Mouse (Mus musculus) limb, embryonic 12.5 days (tissue): Measurements from ENCODE around the gene Inhbb. TPM values are rescaled to one million over a fixed set of nuclear protein-coding genes. Genes with fewer than 3 reads are reported as not detected.
A peak's percentile ranks its signal among the peaks of the same experiment; 100 is the strongest.

Experiments
- ATAC-seq: fragments of 200-750 bp; cut with Nextera tagmentation; 2 replicates; pipeline ENCODE4 v1.8.0; 2017; ENCODE audit warnings: low read depth, moderate TSS enrichment; ENCODE audit not compliant: insufficient number of reproducible peaks, insufficient read depth, low FRiP score, low TSS enrichment
- H3K27ac ChIP-seq: fragments of 300-500 bp; sonication (generic); 2 replicates; pipeline ENCODE4 v1.5.1; 2016; ENCODE audit warnings: mild to moderate bottlenecking, moderate library complexity
- H3K27me3 ChIP-seq: fragments of 300-500 bp; sonication (generic); 2 replicates; pipeline ENCODE4 v1.6.1; 2016; ENCODE audit warnings: mild to moderate bottlenecking, moderate library complexity
- H3K36me3 ChIP-seq: fragments of 300-500 bp; sonication (generic); 2 replicates; pipeline ENCODE4 v1.6.1; 2016; ENCODE audit warnings: mild to moderate bottlenecking, moderate library complexity
- H3K4me1 ChIP-seq: fragments of 300-500 bp; sonication (generic); replicated peaks from 2 replicates; pipeline ENCODE4 v1.6.1; 2016
- H3K4me2 ChIP-seq: fragments of 300-500 bp; sonication (generic); 2 replicates; pipeline ENCODE4 v1.6.1; 2016; ENCODE audit warnings: mild to moderate bottlenecking, moderate library complexity
- H3K4me3 ChIP-seq: fragments of 300-500 bp; sonication (generic); replicated peaks from 2 replicates; pipeline ENCODE4 v1.5.1; 2016; ENCODE audit warnings: mild to moderate bottlenecking
- H3K9ac ChIP-seq: fragments of 300-500 bp; sonication (generic); replicated peaks from 2 replicates; pipeline ENCODE4 v1.6.1; 2016; ENCODE audit warnings: mild to moderate bottlenecking, moderate library complexity
- H3K9me3 ChIP-seq: fragments of 300-500 bp; sonication (generic); 2 replicates; pipeline ENCODE4 v1.6.1; 2016; ENCODE audit warnings: mild to moderate bottlenecking, moderate library complexity
- WGBS: fragments of 180-500 bp; shearing (Covaris S2); methylation state at CpG from one replicate; pipeline ENCODE4 v1.1.7; 2016; 5-methylcytosine and 5-hydroxymethylcytosine counted together
- polyA plus RNA-seq: library from polyadenylated mRNA; unstranded; fragments of >200 nt; fragmentation: Nextera tagmentation; extraction: Ambion mirVana; gene quantifications from 2 replicates; pipeline ENCODE4 v1.2.1, GENCODE M21; 2016

Inhbb gene
- polyA plus RNA-seq, 1 experiment from 2014 or later = 0.41 TPM

DNA sequence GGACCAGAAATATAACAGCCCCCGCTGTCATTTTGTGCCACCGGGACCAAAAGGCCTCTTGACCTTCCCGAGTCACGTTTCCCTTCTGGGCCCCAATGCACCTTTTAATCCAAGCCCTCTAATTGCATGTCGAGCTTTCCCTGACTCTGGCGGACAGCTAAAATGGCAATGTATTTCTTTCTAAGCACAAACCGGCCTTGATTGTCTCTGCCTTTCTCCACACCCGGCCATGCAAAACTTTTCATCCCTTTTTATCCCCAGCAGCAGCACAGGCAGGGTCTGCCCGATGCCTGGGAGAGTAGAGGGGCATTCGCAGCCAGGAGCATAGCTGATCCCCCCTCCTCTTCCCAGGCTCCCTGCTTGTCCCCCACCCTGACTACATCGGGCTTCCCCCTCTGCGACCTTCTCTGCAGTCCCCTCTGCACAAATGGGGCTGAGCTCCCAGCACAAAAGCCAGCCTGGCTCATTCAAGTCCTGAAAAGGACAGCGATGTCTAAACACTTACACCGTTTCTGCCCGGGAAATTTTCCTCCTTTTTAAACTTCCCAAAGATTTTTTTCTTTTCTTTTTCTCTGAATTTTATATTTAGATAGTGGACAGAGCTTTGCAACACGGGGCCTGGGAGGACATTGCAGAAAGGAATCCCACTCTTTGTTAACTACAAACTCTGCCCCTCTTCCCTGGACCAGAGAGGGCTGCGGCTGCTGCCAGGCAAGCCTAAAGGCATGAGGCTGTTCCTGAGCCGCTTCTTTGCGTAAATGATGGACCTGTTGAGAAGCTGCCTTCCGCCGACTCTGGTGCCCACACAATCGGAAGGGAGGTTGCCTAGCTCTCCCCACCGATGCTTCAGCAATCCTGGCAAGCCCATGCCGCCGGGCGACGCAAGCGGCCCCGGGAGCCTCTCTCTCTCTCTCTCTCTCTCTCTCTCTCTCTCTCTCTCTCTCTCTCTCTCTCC is 2.6 kb downstream of the Inhbb start:
- WGBS = 4% methylated on average over 29 of the region's 29 CpGs
- Histone ChIP-seq H3K4me2 (peak overlapping the region; percentile 99), H3K27ac (no peak overlapping the region), H3K9me3 (peaks cover 3% of the 10 kb centered on the region; the same call in 1 of the 2 replicates), H3K27me3 (peaks cover 86% of the 10 kb centered on the region), H3K9ac (no peak overlapping the region), H3K4me1 (peaks cover 49% of the 10 kb centered on the region), H3K4me3 (no peak overlapping the region), H3K36me3 (no peaks in the 10 kb centered on the region)
- ATAC-seq = no peak

DNA sequence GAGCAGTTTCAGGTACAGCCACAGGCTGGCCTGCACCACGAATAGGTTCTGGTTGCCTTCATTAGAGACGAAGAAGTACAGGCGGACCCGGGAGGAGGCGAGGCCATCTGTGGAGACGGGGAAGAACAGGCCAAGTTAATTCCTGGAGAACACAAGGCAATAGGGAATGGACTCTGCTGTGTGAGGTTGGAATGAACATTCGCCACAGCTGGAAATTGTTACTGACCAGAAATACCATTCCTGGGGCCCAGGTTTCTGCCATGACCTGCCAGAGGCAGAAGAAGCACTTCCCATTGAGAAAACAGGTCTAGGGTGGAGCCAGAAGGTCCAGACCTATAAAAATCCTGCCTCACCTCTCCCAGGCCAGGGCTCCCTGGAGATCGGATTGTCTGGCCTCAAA is 4.1 kb downstream of the Inhbb start:
- no peak; the same call in 1 of the 2 replicates for ATAC-seq
- no peaks in the 10 kb centered on the region for H3K36me3 ChIP-seq
- peak overlapping the region; percentile 2 for H3K4me2 ChIP-seq
- no peak overlapping the region for H3K4me3 ChIP-seq
- H3K9me3 ChIP-seq = no peaks in the 10 kb centered on the region
- H3K9ac ChIP-seq = no peak overlapping the region
- H3K27me3 ChIP-seq = peaks cover 71% of the 10 kb centered on the region
- peaks cover 49% of the 10 kb centered on the region for H3K4me1 ChIP-seq
- H3K27ac ChIP-seq = no peak overlapping the region
- 13% methylated on average over 8 of the region's 8 CpGs for WGBS

DNA sequence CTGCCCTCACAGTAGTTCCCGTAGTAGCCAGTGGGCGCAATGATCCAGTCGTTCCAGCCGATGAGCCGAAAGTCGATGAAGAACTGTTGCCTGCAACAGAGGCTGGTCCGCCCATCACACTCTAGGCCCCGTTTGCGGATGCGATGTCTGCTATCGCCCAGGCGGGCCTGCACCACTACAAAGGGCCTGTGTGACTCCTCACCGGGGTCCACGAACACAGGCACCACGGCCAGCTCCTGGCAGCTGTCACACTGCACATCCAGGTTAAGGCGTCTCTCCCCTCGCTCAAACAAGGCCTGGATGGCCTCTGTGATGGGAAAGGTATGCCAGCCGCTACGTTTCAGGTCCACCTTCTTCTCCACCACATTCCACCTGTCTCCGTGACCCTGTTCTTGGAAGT is 4.5 kb downstream of the Inhbb start:
- Histone ChIP-seq H3K36me3 (no peaks in the 10 kb centered on the region), H3K4me3 (no peak overlapping the region), H3K4me1 (peaks cover 46% of the 10 kb centered on the region), H3K9me3 (no peaks in the 10 kb centered on the region), H3K4me2 (peak overlapping the region; percentile 2), H3K27ac (no peak overlapping the region), H3K27me3 (peaks cover 67% of the 10 kb centered on the region), H3K9ac (no peak overlapping the region)
- 73% methylated on average over 20 of the region's 20 CpGs for WGBS
- ATAC-seq = no peak

DNA sequence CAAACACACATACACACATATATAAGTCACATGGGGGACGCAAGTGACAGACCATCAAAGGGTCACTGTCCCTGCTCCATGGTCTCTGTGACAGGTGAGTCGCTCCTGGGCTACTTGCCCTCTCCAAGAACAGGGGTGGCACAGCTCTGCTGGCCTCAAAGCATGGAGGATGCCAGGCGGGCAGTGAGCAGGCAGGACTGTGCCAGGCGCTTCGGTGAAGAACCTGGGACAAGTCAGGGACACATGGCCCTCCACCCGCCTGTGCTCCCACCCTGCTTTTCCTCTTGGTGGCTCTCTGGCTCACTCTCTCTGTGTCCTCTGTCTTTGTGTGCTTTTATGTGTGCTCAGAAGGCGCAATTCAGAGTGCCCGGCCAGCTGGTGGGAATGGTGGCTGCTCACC is 5.4 kb downstream of the Inhbb start:
- H3K36me3 ChIP-seq = no peaks in the 10 kb centered on the region
- peaks cover 58% of the 10 kb centered on the region for H3K27me3 ChIP-seq
- WGBS = 71% methylated on average over 8 of the region's 8 CpGs

DNA sequence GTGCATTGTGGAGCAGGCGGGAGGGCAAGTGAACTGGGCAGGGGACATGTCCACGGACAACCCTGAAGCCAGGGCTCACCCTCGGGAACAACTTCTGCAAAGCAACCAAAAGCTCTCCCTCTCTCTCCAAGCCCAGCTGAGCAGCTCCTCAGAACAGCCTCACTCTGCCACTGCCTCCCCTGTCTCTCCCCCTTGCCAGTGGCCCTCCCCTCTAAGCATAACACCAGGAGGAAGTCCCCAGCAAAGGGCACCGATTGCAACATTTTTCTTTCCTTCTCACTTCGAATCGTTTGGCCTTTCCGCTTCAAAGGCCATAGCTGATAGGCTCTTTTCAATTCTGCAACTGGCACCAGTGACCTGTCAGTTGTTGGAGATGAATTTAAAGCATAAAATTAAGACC is 5.9 kb downstream of the Inhbb start:
- H3K27ac ChIP-seq = no peak overlapping the region
- peaks cover 34% of the 10 kb centered on the region for H3K4me1 ChIP-seq
- peaks cover 53% of the 10 kb centered on the region for H3K27me3 ChIP-seq
- WGBS = 74% methylated on average over 7 of the region's 7 CpGs
- H3K36me3 ChIP-seq = no peaks in the 10 kb centered on the region
- H3K4me3 ChIP-seq = no peak overlapping the region
- ATAC-seq = no peak
- no peak overlapping the region for H3K4me2 ChIP-seq
- H3K9me3 ChIP-seq = no peaks in the 10 kb centered on the region
- H3K9ac ChIP-seq = no peak overlapping the region

More for the DNA sequence above, 5.4 kb downstream of the Inhbb start:
- Histone ChIP-seq H3K4me1 (peaks cover 39% of the 10 kb centered on the region), H3K27ac (no peak overlapping the region), H3K9ac (no peak overlapping the region), H3K4me2 (no peak overlapping the region), H3K9me3 (no peaks in the 10 kb centered on the region), H3K4me3 (no peak overlapping the region)
- no peak for ATAC-seq

DNA sequence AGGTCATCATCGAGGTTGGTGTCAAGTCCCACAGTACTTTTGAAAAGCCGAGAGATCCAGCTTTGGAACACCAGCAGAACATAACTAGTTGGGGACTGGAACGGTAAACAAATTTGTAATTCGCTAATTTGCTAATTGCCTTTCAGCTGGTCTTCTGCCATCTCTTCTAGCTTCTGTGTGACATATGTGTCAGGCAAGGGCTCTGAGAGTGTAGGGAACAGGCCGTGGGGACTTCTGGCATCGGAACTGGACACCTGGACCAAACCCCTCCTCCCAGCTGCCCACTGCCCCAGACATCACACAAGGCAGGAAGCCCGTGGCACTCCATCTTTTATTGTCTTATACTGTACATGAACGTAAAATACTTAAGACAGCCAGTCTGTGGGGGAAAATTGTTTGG is 6.9 kb downstream of the Inhbb start:
- H3K4me1 ChIP-seq = peaks cover 25% of the 10 kb centered on the region
- no peak overlapping the region for H3K9ac ChIP-seq
- no peaks in the 10 kb centered on the region for H3K36me3 ChIP-seq
- H3K4me2 ChIP-seq = no peak overlapping the region
- no peak for ATAC-seq
- H3K9me3 ChIP-seq = no peaks in the 10 kb centered on the region
- H3K27ac ChIP-seq = no peak overlapping the region
- no peak overlapping the region for H3K4me3 ChIP-seq
- peaks cover 43% of the 10 kb centered on the region for H3K27me3 ChIP-seq
- 76% methylated on average over 8 of the region's 8 CpGs for WGBS

DNA sequence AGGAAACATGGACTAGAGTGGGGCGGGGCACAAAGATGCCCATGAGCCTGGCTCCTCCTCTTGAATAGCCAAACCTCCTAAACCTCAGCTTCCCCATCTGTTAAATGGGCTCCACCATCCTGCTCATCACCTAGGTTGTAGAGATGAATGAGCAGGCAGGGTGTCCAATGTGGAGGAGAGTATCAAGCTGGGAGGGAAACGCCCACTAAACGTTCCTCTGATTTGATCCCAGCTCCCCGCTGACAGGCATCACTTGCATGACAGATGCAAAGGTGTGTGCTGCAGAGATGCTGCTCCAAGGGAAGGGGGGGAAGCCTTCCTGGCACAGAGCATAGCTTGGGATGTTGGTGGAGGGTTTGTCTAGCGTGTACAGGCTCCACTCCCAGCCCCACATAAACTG is 11.4 kb downstream of the Inhbb start:
- no peak for ATAC-seq
- Histone ChIP-seq H3K27ac (no peak overlapping the region), H3K9ac (no peak overlapping the region), H3K27me3 (no peaks in the 10 kb centered on the region; the same call in 1 of the 2 replicates), H3K36me3 (no peaks in the 10 kb centered on the region), H3K4me1 (peaks cover 4% of the 10 kb centered on the region; the same call in 1 of the 2 replicates), H3K4me2 (no peak overlapping the region), H3K4me3 (no peak overlapping the region), H3K9me3 (no peaks in the 10 kb centered on the region)
- WGBS = 82% methylated on average over 5 of the region's 5 CpGs

DNA sequence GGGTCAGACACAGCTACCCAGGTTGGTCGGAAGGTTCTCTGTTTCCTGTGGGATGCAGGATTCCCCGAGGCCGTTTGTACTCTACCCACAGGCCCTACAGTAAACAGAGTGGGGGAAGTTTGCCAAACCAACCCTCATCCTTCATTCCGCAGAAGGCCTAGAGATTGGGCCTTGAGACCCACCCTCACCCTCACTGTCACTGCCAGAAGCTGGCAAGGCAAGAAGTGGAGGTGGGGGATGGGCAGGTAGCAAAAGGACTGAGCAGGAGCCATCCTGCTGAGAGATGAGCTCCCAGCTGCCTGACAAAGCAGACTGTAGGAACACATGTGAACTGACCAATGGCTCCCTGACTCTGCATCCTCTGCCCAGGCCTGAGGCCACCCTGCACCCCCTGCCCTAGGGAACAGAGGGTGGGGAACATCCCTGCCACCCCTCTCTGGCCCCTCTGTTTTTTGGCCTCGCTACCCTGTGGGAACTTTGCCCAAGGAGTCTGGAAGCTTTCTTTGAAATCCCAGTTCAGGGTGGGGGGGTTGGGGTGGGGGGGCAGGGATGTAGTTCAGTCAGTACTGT is 12.4 kb downstream of the Inhbb start:
- H3K27ac ChIP-seq = no peak overlapping the region
- WGBS = 66% methylated on average over 5 of the region's 5 CpGs

DNA sequence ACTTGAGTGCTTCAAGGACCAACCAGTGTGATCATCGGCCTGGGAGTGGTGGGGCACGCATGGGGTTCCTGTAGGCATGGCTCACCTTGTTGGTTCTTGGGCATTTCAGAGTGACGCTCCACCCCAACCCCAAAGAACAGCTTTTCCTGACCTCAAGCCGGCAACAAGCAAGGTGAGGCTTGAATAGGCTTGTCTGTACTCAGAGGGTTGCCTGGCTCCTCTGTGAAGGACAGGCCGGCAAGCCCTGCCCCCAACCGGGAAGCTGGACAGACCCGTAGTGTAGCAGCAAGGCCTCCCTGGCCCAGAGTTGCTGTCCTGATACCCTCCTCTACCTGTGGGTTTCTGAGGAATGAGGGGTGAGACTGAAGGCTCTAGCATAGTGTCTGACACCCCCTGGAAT is 12.9 kb downstream of the Inhbb start:
- Histone ChIP-seq H3K27me3 (no peaks in the 10 kb centered on the region; the same call in 1 of the 2 replicates), H3K9ac (no peak overlapping the region), H3K9me3 (no peaks in the 10 kb centered on the region), H3K36me3 (no peaks in the 10 kb centered on the region), H3K27ac (no peak overlapping the region), H3K4me1 (peaks cover 4% of the 10 kb centered on the region; the same call in 1 of the 2 replicates), H3K4me2 (no peak overlapping the region), H3K4me3 (no peak overlapping the region)
- WGBS = 80% methylated on average over 7 of the region's 7 CpGs
- no peak for ATAC-seq

More for the DNA sequence above, 12.4 kb downstream of the Inhbb start:
- ATAC-seq = no peak
- H3K9me3 ChIP-seq = no peaks in the 10 kb centered on the region
- no peak overlapping the region for H3K9ac ChIP-seq
- H3K36me3 ChIP-seq = no peaks in the 10 kb centered on the region
- H3K27me3 ChIP-seq = no peaks in the 10 kb centered on the region; the same call in 1 of the 2 replicates
- H3K4me2 ChIP-seq = no peak overlapping the region
- no peak overlapping the region for H3K4me3 ChIP-seq
- peaks cover 4% of the 10 kb centered on the region; the same call in 1 of the 2 replicates for H3K4me1 ChIP-seq

DNA sequence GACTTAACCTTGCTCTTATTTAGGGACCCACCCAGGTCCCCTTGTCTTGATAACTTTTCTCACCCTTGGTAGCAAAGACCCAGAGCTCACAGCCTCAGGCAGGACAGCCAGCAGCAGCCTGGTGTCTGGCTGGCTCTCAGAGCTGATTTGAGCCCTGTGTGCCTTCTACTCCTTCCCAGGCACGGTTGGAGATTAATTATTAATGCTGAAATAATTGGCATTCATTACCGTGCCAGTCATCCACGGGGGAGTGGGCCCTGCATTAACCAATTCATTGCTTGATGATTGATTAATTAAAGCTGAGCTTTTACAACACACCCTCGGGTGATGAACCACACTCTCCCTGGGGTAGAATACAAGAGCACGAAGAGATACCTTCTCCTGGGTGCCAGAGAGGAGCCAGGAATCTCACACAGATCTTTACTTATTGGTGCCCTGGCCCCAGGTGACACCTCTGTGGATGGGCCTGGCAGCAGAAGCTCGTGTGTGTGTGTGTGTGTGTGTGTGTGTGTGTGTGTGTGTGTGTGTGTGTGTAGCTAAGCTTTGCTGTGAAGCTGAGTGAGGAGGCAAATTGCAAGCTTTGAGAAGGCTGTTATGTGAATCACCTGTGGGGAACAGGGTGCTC is 14.2 kb downstream of the Inhbb start:
- Histone ChIP-seq H3K36me3 (no peaks in the 10 kb centered on the region), H3K9ac (no peak overlapping the region), H3K27ac (no peak overlapping the region), H3K27me3 (no peaks in the 10 kb centered on the region; the same call in 1 of the 2 replicates), H3K9me3 (no peaks in the 10 kb centered on the region), H3K4me2 (no peak overlapping the region), H3K4me3 (no peak overlapping the region), H3K4me1 (peaks cover 4% of the 10 kb centered on the region; the same call in 1 of the 2 replicates)
- 25% methylated on average over 6 of the region's 6 CpGs for WGBS
- no peak for ATAC-seq

DNA sequence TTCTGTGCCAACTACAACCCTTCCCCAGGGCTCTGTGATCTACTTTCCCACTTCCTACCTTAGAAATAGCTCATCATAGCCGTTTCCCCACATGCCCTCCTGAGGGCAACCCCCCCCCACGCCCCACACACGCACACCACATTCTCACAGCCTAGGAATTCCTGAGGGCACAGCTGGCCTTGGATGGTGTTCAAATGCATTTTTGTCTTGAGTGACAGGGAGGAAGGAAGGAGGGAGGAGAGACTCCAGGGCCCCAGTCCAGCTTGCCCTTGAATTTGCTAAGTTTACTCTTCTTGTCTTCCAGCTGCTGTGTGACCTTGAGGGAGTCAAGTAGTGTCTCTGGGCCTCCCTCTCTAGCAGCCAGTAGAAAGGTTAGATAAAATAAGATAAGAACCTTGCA is 17.2 kb downstream of the Inhbb start:
- Histone ChIP-seq H3K36me3 (no peaks in the 10 kb centered on the region), H3K4me2 (no peak overlapping the region), H3K27ac (no peak overlapping the region), H3K27me3 (no peaks in the 10 kb centered on the region; the same call in 1 of the 2 replicates), H3K4me1 (peaks cover 3% of the 10 kb centered on the region; the same call in 1 of the 2 replicates), H3K9ac (no peak overlapping the region), H3K4me3 (no peak overlapping the region), H3K9me3 (no peaks in the 10 kb centered on the region)
- 58% methylated on average over 3 of the region's 3 CpGs for WGBS
- ATAC-seq = no peak
